Mouse (Mus musculus) forebrain, embryonic 10.5 days (tissue): ENCODE results near the gene Try4. TPM values are rescaled to one million over a fixed set of nuclear protein-coding genes. Genes with fewer than 3 reads are reported as not detected.
"Not testable (repeated sequence)": the region's sequence is repeated elsewhere in the genome, so short reads cannot be mapped to it uniquely, and the experiment has no call there.

Experiments
- DNase-seq: peaks from one replicate; pipeline ENCODE4 v3.0.0-alpha.2; 2017; ENCODE audit warnings: low spot score; ENCODE audit errors: extremely low spot score
- H3K27ac ChIP-seq: fragments of 300-500 bp; sonication (generic); 2 replicates; pipeline ENCODE4 v1.5.1; 2016; ENCODE audit warnings: mild to moderate bottlenecking
- H3K27me3 ChIP-seq: fragments of 300-500 bp; sonication (generic); 2 replicates; pipeline ENCODE4 v1.6.1; 2016; ENCODE audit warnings: mild to moderate bottlenecking; ENCODE audit not compliant: poor library complexity, severe bottlenecking
- H3K36me3 ChIP-seq: fragments of 300-500 bp; sonication (generic); replicated peaks from 2 replicates; pipeline ENCODE4 v1.6.1; 2016; ENCODE audit warnings: mild to moderate bottlenecking, moderate library complexity
- H3K4me1 ChIP-seq: fragments of 300-500 bp; sonication (generic); 2 replicates; pipeline ENCODE4 v1.6.1; 2016
- H3K4me3 ChIP-seq: fragments of 300-500 bp; sonication (generic); 2 replicates; pipeline ENCODE4 v1.5.1; 2016; ENCODE audit warnings: mild to moderate bottlenecking, moderate library complexity
- H3K9me3 ChIP-seq: fragments of 300-500 bp; sonication (generic); 2 replicates; pipeline ENCODE4 v1.6.1; 2016; ENCODE audit warnings: mild to moderate bottlenecking, moderate library complexity
- WGBS: fragments of 180-500 bp; shearing (Covaris S2); methylation state at CpG from one replicate; pipeline ENCODE4 v1.1.7; 2016; 5-methylcytosine and 5-hydroxymethylcytosine counted together
- polyA plus RNA-seq: library from polyadenylated mRNA; unstranded; fragments of >200 nt; fragmentation: Nextera tagmentation; extraction: Ambion mirVana; gene quantifications from 2 replicates; pipeline ENCODE4 v1.2.1, GENCODE M21; 2016

The Try4 gene
- polyA plus RNA-seq = not detected in 2 replicates

GRCm38 (mm10) chr6:41301969-41302368 is at the start of gene Try4:
Try4 (plus strand) TSS chr6:41302269.
- no peak within 1 kb of the TSS for H3K4me3 ChIP-seq
- no peaks in the 10 kb centered on the region for H3K27me3 ChIP-seq
- DNase-seq = no peak
- no peaks in the 10 kb centered on the region for H3K4me1 ChIP-seq
- H3K9me3 ChIP-seq = no peaks in the 10 kb centered on the region
- WGBS = 86% methylated on average over 1 of the region's 1 CpGs
- no peak within 1 kb of the TSS for H3K27ac ChIP-seq
- no peaks in the 10 kb centered on the region for H3K36me3 ChIP-seq

GRCm38 (mm10) chr6:41253314-41253713 is 48.8 kb upstream of the Try4 start:
- not testable (repeated sequence) for DNase-seq, H3K27me3 ChIP-seq, H3K27ac ChIP-seq, H3K4me1 ChIP-seq, H3K9me3 ChIP-seq, H3K4me3 ChIP-seq, H3K36me3 ChIP-seq
- 92% methylated on average over 9 of the region's 9 CpGs for WGBS

GRCm38 (mm10) chr6:41256424-41256823 is 45.6 kb upstream of the Try4 start:
- no peaks in the 10 kb centered on the region for H3K36me3 ChIP-seq
- no peaks in the 10 kb centered on the region for H3K27me3 ChIP-seq
- 90% methylated on average over 2 of the region's 2 CpGs for WGBS
- no peaks in the 10 kb centered on the region for H3K9me3 ChIP-seq
- no peak overlapping the region for H3K27ac ChIP-seq
- H3K4me1 ChIP-seq = no peaks in the 10 kb centered on the region
- H3K4me3 ChIP-seq = no peak overlapping the region
- no peak for DNase-seq

GRCm38 (mm10) chr6:41257432-41257831 is 44.6 kb upstream of the Try4 start:
- no peak for DNase-seq
- WGBS = 91% methylated on average over 3 of the region's 3 CpGs

DNA sequence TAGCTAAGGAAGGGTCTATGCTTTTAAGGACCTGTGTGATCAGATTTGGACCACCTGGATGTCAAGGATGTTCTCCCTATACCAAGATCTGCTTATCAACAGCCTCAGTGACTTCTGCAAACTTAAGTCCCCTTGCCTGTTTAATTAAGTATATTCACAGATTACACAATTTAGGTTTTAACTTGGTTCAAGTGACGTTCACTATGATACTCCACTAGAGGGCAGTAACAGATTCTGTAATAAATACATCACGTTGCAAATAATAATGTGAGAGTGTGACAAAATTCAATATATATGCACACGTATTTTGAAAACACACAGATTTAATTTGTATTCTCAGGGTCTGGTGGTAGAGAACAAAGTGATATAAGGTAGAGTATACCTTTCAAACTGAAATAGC is 39.3 kb upstream of the Try4 start:
- WGBS = 52% methylated on average over 3 of the region's 3 CpGs
- H3K4me1 ChIP-seq = no peaks in the 10 kb centered on the region
- H3K27ac ChIP-seq = no peak overlapping the region

More at GRCm38 (mm10) chr6:41257432-41257831, 44.6 kb upstream of the Try4 start:
- H3K4me1 ChIP-seq = no peaks in the 10 kb centered on the region
- no peaks in the 10 kb centered on the region for H3K27me3 ChIP-seq
- H3K4me3 ChIP-seq = no peak overlapping the region
- no peaks in the 10 kb centered on the region for H3K36me3 ChIP-seq
- H3K27ac ChIP-seq = no peak overlapping the region
- no peaks in the 10 kb centered on the region for H3K9me3 ChIP-seq

GRCm38 (mm10) chr6:41266140-41266539 is 35.9 kb upstream of the Try4 start:
- H3K27me3 ChIP-seq = no peaks in the 10 kb centered on the region
- 91% methylated on average over 6 of the region's 6 CpGs for WGBS
- no peak for DNase-seq

More for the DNA sequence above, 39.3 kb upstream of the Try4 start:
- no peaks in the 10 kb centered on the region for H3K36me3 ChIP-seq
- H3K9me3 ChIP-seq = peaks cover 5% of the 10 kb centered on the region; the same call in 1 of the 2 replicates
- no peaks in the 10 kb centered on the region for H3K27me3 ChIP-seq
- DNase-seq = no peak
- no peak overlapping the region for H3K4me3 ChIP-seq

GRCm38 (mm10) chr6:41298255-41298654 is 3.8 kb upstream of the Try4 start:
- no peaks in the 10 kb centered on the region for H3K4me1 ChIP-seq
- 19% methylated on average over 1 of the region's 1 CpGs for WGBS
- no peaks in the 10 kb centered on the region for H3K36me3 ChIP-seq
- H3K9me3 ChIP-seq = no peaks in the 10 kb centered on the region
- no peak overlapping the region for H3K4me3 ChIP-seq
- H3K27ac ChIP-seq = no peak overlapping the region
- DNase-seq = no peak
- no peaks in the 10 kb centered on the region for H3K27me3 ChIP-seq

More at GRCm38 (mm10) chr6:41266140-41266539, 35.9 kb upstream of the Try4 start:
- Histone ChIP-seq H3K36me3 (no peaks in the 10 kb centered on the region), H3K4me3 (no peak overlapping the region), H3K27ac (no peak overlapping the region), H3K4me1 (no peaks in the 10 kb centered on the region), H3K9me3 (peaks cover 5% of the 10 kb centered on the region; the same call in 1 of the 2 replicates)

DNA sequence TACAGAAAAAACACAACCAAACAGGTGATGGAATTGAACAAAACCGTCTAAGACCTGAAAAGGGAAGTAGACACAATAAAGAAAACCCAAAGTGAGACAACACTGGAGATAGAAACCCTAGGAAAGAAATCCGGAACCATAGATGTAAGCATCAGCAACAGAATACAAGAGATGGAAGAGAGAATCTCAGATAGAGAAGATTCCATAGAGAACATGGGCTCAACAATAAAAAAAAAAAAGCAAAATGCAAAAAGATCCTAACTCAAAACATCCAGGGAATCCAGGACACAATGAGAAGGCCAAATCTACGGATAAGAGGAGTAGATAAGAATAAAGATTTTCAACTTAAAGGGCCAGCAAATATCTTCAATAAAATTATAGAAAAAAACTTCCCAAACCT is 14.7 kb downstream of the Try4 start, which contains the start of gene Try5:
TSS of gene Try5 (minus strand) at position 101 of the 400 bp plus-strand sequence.
- H3K9me3 ChIP-seq, H3K36me3 ChIP-seq, DNase-seq, H3K27me3 ChIP-seq, H3K4me1 ChIP-seq, H3K27ac ChIP-seq, H3K4me3 ChIP-seq: not testable (repeated sequence)
- WGBS = 78% methylated on average over 3 of the region's 3 CpGs

DNA sequence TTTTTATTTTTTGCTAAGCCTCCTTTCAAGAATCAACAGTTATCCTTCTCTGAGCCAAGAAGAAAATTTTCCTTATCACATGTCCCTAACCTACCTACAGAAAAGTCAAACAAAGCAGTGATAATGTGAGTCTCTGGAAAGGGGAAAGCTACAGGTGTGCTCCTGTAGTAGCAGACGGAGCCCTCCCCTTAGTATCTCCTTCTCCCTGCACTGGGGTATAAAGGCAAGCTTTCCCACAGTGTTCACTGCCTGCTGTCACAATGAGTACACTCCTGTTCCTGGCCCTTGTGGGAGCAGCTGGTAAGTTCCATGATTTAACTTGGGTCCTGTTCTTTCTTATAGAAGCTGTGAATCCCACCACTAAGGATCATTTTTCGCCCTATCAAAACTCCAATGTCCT is 51.9 kb downstream of the Try4 start, which contains the start of gene Try10:
TSS of gene Try10 (plus strand) at position 174 of the 400 bp plus-strand sequence.
- Histone ChIP-seq H3K4me1 (no peaks in the 10 kb centered on the region), H3K9me3 (no peaks in the 10 kb centered on the region), H3K27ac (no peak within 1 kb of the TSS), H3K27me3 (no peaks in the 10 kb centered on the region), H3K36me3 (no peaks in the 10 kb centered on the region), H3K4me3 (no peak within 1 kb of the TSS)
- no peak for DNase-seq
- 70% methylated on average over 2 of the region's 2 CpGs for WGBS

Other genes starting within 250 kb of the Try4 start
- gene Try5, start 14.6 kb downstream of the Try4 start, polyA plus RNA-seq = not detected in 2 replicates
- gene Try10, start 51.8 kb downstream of the Try4 start, polyA plus RNA-seq = not detected in 2 replicates
- gene Prss3, start 75.4 kb downstream of the Try4 start, polyA plus RNA-seq = not detected in 2 replicates
- not detected in 2 replicates for gene Gm5771, start 90.1 kb downstream of the Try4 start, polyA plus RNA-seq
- gene Gm10334, start 143.9 kb downstream of the Try4 start, polyA plus RNA-seq = not detected in 2 replicates
- gene Prss1, start 156.7 kb downstream of the Try4 start, polyA plus RNA-seq = not detected in 2 replicates
- gene Prss2, start 219.5 kb downstream of the Try4 start, polyA plus RNA-seq = not detected in 2 replicates